Mouse (Mus musculus) embryonic facial prominence, embryonic 14.5 days (tissue): ENCODE results near the gene Lingo3. TPM values are rescaled to one million over a fixed set of nuclear protein-coding genes. Genes with fewer than 3 reads are reported as not detected.
"Not testable (repeated sequence)": the region's sequence is repeated elsewhere in the genome, so short reads cannot be mapped to it uniquely, and the experiment has no call there.

Source experiments
- ATAC-seq: fragments of 200-750 bp; cut with Nextera tagmentation; 2 replicates; pipeline ENCODE4 v1.8.0; 2017; ENCODE audit warnings: low read depth, moderate number of reproducible peaks, moderate TSS enrichment
- DNase-seq: peaks from one replicate; pipeline ENCODE4 v3.0.0-alpha.2; 2015; ENCODE audit warnings: low spot score
- H3K27ac ChIP-seq: fragments of 300-500 bp; sonication (generic); replicated peaks from 2 replicates; pipeline ENCODE4 v1.5.1; 2014; ENCODE audit warnings: low read depth, mild to moderate bottlenecking, low read length, moderate library complexity
- H3K27me3 ChIP-seq: fragments of 300-500 bp; sonication (generic); replicated peaks from 2 replicates; pipeline ENCODE4 v1.6.1; 2014; ENCODE audit warnings: low read length; ENCODE audit not compliant: control insufficient read depth, insufficient read depth
- H3K36me3 ChIP-seq: fragments of 300-500 bp; sonication (generic); 2 replicates; pipeline ENCODE4 v1.6.1; 2014; ENCODE audit warnings: low read length, mixed read lengths; ENCODE audit not compliant: control insufficient read depth, insufficient read depth
- H3K4me1 ChIP-seq: fragments of 300-500 bp; sonication (generic); 2 replicates; pipeline ENCODE4 v1.6.1; 2014; ENCODE audit warnings: antibody characterized with exemption, low read length; ENCODE audit not compliant: control insufficient read depth, insufficient read depth
- H3K4me2 ChIP-seq: fragments of 300-500 bp; sonication (generic); 2 replicates; pipeline ENCODE4 v1.6.1; 2014; ENCODE audit warnings: low read depth, mild to moderate bottlenecking, low read length, moderate library complexity, mixed read lengths
- H3K4me3 ChIP-seq: fragments of 300-500 bp; sonication (generic); 2 replicates; pipeline ENCODE4 v1.5.1; 2014; ENCODE audit warnings: low read depth, mild to moderate bottlenecking, low read length
- H3K9ac ChIP-seq: fragments of 300-500 bp; sonication (generic); 2 replicates; pipeline ENCODE4 v1.6.1; 2014; ENCODE audit warnings: low read depth, mild to moderate bottlenecking, low read length, moderate library complexity, mixed read lengths
- H3K9me3 ChIP-seq: fragments of 300-500 bp; sonication (generic); 2 replicates; pipeline ENCODE4 v1.6.1; 2016; ENCODE audit warnings: low read length; ENCODE audit not compliant: control insufficient read depth
- WGBS: fragments of 180-500 bp; shearing (Covaris S2); extraction: QIAGEN DNeasy Blood & Tissue Kit; methylation state at CpG from one replicate; pipeline ENCODE4 v1.1.7; 2014; 5-methylcytosine and 5-hydroxymethylcytosine counted together
- polyA plus RNA-seq: library from polyadenylated mRNA; unstranded; fragments of >200 nt; fragmentation: Nextera tagmentation; extraction: Ambion mirVana; gene quantifications from 2 replicates; pipeline ENCODE4 v1.2.1, GENCODE M21; 2014

Lingo3 gene
- polyA plus RNA-seq, 1 experiment from 2014 or later, result 1.2 TPM

GRCm38 (mm10) chr10:80838346-80838912, 5.4 kb downstream of the Lingo3 start:
- DNase-seq (no peak), ATAC-seq (no peak)
- Histone ChIP-seq H3K4me3 (no peak overlapping the region), H3K4me2 (no peak overlapping the region), H3K9me3 (peaks cover 7% of the 10 kb centered on the region; the same call in 1 of the 2 replicates), H3K27me3 (peaks cover 38% of the 10 kb centered on the region), H3K4me1 (no peaks in the 10 kb centered on the region), H3K9ac (no peak overlapping the region), H3K36me3 (no peaks in the 10 kb centered on the region), H3K27ac (no peak overlapping the region)
- WGBS, result 54% methylated on average over 2 of the region's 2 CpGs

DNA sequence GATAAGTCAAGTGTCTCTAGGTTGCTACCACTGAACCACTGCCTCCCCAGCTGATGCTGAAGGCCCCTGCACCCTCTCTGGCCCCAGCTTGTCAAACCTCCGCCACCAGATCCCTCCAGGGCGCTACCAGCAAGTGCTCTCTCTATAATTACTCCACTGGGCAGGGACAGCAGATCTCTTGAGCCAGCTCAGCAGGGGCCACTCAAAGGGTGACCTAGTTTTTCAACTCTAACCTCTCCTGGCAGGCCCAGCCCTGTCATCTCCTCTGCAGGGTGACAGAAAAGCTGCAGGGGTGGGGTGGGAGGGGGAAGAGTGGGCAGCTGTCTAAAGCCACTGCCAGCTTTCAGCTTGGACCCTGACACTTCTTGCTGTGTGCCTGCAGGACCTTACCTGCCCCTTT, 6.0 kb downstream of the Lingo3 start:
- Histone ChIP-seq H3K9ac (no peak overlapping the region), H3K4me1 (no peaks in the 10 kb centered on the region), H3K4me3 (no peak overlapping the region), H3K27me3 (peaks cover 32% of the 10 kb centered on the region), H3K27ac (no peak overlapping the region), H3K36me3 (no peaks in the 10 kb centered on the region), H3K9me3 (peaks cover 7% of the 10 kb centered on the region; the same call in 1 of the 2 replicates), H3K4me2 (no peak overlapping the region)
- 0% methylated on average over 2 of the region's 2 CpGs for WGBS
- DNase-seq (no peak), ATAC-seq (peak; percentile 45)

DNA sequence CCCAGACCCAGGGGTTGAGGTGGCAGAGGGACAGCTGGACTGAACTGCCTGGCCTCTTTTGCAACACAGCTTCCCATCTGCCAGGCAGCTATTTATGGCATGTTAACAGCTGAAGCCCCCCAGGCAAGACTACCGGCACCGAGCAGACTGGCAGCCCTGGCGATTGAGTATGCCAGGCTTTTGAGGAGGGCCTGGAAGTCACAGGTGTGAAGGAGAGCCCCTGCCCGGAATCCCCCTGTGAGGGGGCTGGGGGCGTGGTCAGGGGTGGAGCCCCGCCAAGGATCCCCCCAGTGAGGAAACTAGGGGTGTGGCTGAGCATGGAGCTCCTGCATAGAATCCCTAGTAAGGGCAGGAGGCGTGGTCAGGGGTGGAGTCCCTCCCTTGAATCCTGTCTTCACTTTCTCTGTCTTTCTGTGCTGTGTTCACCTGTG, 6.9 kb downstream of the Lingo3 start:
- 45% methylated on average over 7 of the region's 7 CpGs for WGBS
- no peak for ATAC-seq

DNA sequence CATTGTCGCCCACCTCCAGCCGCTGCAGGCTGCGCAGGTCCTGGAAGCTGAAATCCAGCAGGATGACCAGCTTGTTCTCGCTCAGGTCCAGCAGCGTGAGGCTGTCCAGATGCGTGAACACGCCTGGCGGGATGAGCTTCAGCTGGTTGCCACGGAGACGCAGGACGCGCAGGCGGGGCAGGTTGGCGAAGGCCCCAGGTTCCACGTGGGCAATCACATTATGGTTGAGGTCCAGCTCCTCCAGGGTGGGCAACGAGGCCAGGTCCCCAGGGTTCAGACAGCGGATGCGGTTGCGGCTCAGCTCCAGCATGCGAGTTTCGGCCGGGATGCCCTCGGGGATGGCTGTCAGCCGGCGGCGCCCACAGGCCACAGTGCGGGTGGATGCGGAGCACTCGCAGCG, 8.2 kb downstream of the Lingo3 start:
- DNase-seq (no peak), ATAC-seq (no peak)
- Histone ChIP-seq H3K4me2 (no peak overlapping the region), H3K9me3 (peaks cover 7% of the 10 kb centered on the region; the same call in 1 of the 2 replicates), H3K4me1 (no peaks in the 10 kb centered on the region), H3K36me3 (peaks cover 1% of the 10 kb centered on the region; the same call in 1 of the 2 replicates), H3K4me3 (no peak overlapping the region), H3K9ac (no peak overlapping the region), H3K27me3 (peaks cover 25% of the 10 kb centered on the region), H3K27ac (no peak overlapping the region)
- WGBS, result 59% methylated on average over 29 of the region's 30 CpGs

More for the DNA sequence above, 6.9 kb downstream of the Lingo3 start:
- Histone ChIP-seq H3K4me1 (no peaks in the 10 kb centered on the region), H3K4me2 (no peak overlapping the region), H3K27ac (no peak overlapping the region), H3K27me3 (peaks cover 25% of the 10 kb centered on the region), H3K9ac (no peak overlapping the region), H3K4me3 (no peak overlapping the region), H3K9me3 (peaks cover 7% of the 10 kb centered on the region; the same call in 1 of the 2 replicates), H3K36me3 (no peaks in the 10 kb centered on the region)
- DNase-seq, result peak; percentile 26

- H3K4me3 ChIP-seq, result no peak overlapping the region
- H3K4me2 ChIP-seq, result no peak overlapping the region
- 53% methylated on average over 6 of the region's 7 CpGs for WGBS
- H3K9me3 ChIP-seq, result peaks cover 7% of the 10 kb centered on the region; the same call in 1 of the 2 replicates
- DNase-seq (no peak), ATAC-seq (no peak)
- no peak overlapping the region for H3K9ac ChIP-seq
- peaks cover 3% of the 10 kb centered on the region; the same call in 1 of the 2 replicates for H3K4me1 ChIP-seq
- H3K36me3 ChIP-seq, result peaks cover 23% of the 10 kb centered on the region
- no peak overlapping the region for H3K27ac ChIP-seq
- H3K27me3 ChIP-seq, result peaks cover 25% of the 10 kb centered on the region
These were observed 11.0 kb downstream of the Lingo3 start for GRCm38 (mm10) chr10:80832818-80833217.

- DNase-seq, result peak; percentile 84
- Histone ChIP-seq H3K9me3 (peaks cover 7% of the 10 kb centered on the region; the same call in 1 of the 2 replicates), H3K36me3 (peaks cover 23% of the 10 kb centered on the region), H3K27me3 (peaks cover 21% of the 10 kb centered on the region), H3K27ac (no peak overlapping the region), H3K4me1 (peaks cover 7% of the 10 kb centered on the region; the same call in 1 of the 2 replicates), H3K4me3 (no peak overlapping the region), H3K4me2 (no peak overlapping the region), H3K9ac (no peak overlapping the region)
- ATAC-seq, result no peak
- 2% methylated on average over 9 of the region's 9 CpGs for WGBS
These were observed 12.7 kb downstream of the Lingo3 start for GRCm38 (mm10) chr10:80831136-80831535.

- 75% methylated on average over 1 of the region's 1 CpGs for WGBS
- Histone ChIP-seq H3K9ac (no peak overlapping the region), H3K36me3 (peaks cover 23% of the 10 kb centered on the region), H3K27me3 (peaks cover 6% of the 10 kb centered on the region), H3K4me2 (no peak overlapping the region), H3K9me3 (peaks cover 4% of the 10 kb centered on the region; the same call in 1 of the 2 replicates), H3K4me1 (peaks cover 7% of the 10 kb centered on the region; the same call in 1 of the 2 replicates), H3K4me3 (no peak overlapping the region), H3K27ac (no peak overlapping the region)
- DNase-seq, result no peak
- ATAC-seq, result no peak
These were observed 14.2 kb downstream of the Lingo3 start for GRCm38 (mm10) chr10:80829359-80830278.

DNA sequence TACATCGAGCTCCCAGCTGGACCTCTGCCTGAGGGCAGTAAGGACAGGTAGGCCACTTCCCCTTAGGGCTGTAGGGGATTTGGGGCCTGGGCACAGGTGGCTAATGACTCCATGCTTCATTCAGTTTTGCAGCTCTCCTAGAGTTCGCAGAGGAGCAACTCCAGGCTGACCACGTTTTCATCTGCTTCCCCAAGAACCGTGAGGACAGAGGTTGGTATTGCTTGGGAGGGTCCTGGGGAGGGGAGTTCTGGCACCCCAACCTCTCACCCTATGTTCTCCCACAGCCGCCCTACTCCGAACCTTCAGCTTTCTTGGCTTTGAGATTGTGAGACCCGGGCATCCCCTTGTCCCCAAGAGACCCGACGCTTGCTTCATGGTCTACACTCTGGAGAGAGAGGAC, 15.3 kb downstream of the Lingo3 start:
- H3K9ac ChIP-seq, H3K4me1 ChIP-seq, ATAC-seq, H3K27me3 ChIP-seq, DNase-seq, H3K27ac ChIP-seq, H3K9me3 ChIP-seq: not testable (repeated sequence)
- Histone ChIP-seq H3K4me3 (peak overlapping the region; percentile 81), H3K36me3 (peaks cover 23% of the 10 kb centered on the region), H3K4me2 (peak overlapping the region; percentile 86)
- WGBS, result 74% methylated on average over 6 of the region's 9 CpGs
